Mouse (Mus musculus) heart, postnatal 0 days (tissue): ENCODE data around the gene Fiz1.

Experiments used
- CTCF ChIP-seq: IDR thresholded peaks from 2 replicates; pipeline ENCODE4 v1.5.1; 2016; ENCODE audit warnings: antibody characterized with exemption, control low read depth, low read depth
- EP300 ChIP-seq: IDR thresholded peaks from 2 replicates; pipeline ENCODE4 v1.6.1; 2016; ENCODE audit warnings: antibody characterized with exemption, low read depth

GRCm38 (mm10) chr7:5057381-5057780 is 42.9 kb upstream of the Fiz1 start:
- TF ChIP-seq EP300, result no peak
- no peak for TF ChIP-seq CTCF
